Mouse (Mus musculus) small intestine, adult 2 months (tissue): Measurements from ENCODE around the gene Npnt.

ENCODE experiments used
- CTCF ChIP-seq: fragments of 200-500 bp; IDR thresholded peaks from 2 replicates; pipeline ENCODE4 v1.5.1; 2012; ENCODE audit warnings: low read depth, mild to moderate bottlenecking, control low read depth, inconsistent platforms, low read length, moderate library complexity, mixed read lengths; ENCODE audit not compliant: insufficient replicate concordance, insufficient read length; ENCODE audit errors: extremely low read depth
- POLR2A ChIP-seq: fragments of 200-500 bp; IDR thresholded peaks from 2 replicates; pipeline ENCODE4 v1.6.1; 2012; ENCODE audit warnings: low read depth, mild to moderate bottlenecking, control low read depth, inconsistent platforms, low read length, moderate library complexity

GRCm38 (mm10) chr3:132868838-132869237 is 81.3 kb downstream of the Npnt start:
- TF ChIP-seq POLR2A, result no peak
- no peak for TF ChIP-seq CTCF
